Mouse (Mus musculus) embryonic fibroblast, embryonic 13.5 days (primary cell): ENCODE measurements around the gene Mcmbp. TPM values are rescaled to one million over a fixed set of nuclear protein-coding genes. Genes with fewer than 3 reads are reported as not detected.
"Not testable (repeated sequence)": the region's sequence is repeated elsewhere in the genome, so short reads cannot be mapped to it uniquely, and the experiment has no call there.

Source experiments
- H3K27ac ChIP-seq: 2 replicates; pipeline ENCODE4 v1.5.1; 2012; ENCODE audit warnings: low read length, control low read depth, inconsistent platforms; ENCODE audit not compliant: insufficient read depth
- H3K4me1 ChIP-seq: 2 replicates; pipeline ENCODE4 v1.6.1; 2011; ENCODE audit warnings: low read length; ENCODE audit not compliant: control insufficient read depth, insufficient read depth
- H3K4me3 ChIP-seq: 2 replicates; pipeline ENCODE4 v1.5.1; 2011; ENCODE audit warnings: mild to moderate bottlenecking, control low read depth, low read length; ENCODE audit not compliant: insufficient read depth
- CTCF ChIP-seq: IDR thresholded peaks from 2 replicates; pipeline ENCODE4 v1.5.1; 2011; ENCODE audit warnings: mild to moderate bottlenecking, control low read depth, low read length, moderate library complexity, borderline replicate concordance; ENCODE audit not compliant: insufficient read depth
- POLR2A ChIP-seq: IDR thresholded peaks from 2 replicates; pipeline ENCODE4 v1.6.1; 2011; ENCODE audit warnings: low read depth, mild to moderate bottlenecking, control low read depth, low read length, moderate library complexity
- polyA plus RNA-seq: library from polyadenylated mRNA; stranded (reverse); fragments of >200 nt; gene quantifications from 2 replicates; pipeline ENCODE4 v1.2.4, GENCODE M21; 2011; ENCODE audit warnings: low read depth; ENCODE audit not compliant: missing spikeins, insufficient read length

The Mcmbp gene
- polyA plus RNA-seq, 1 experiment = 44.0 TPM

DNA sequence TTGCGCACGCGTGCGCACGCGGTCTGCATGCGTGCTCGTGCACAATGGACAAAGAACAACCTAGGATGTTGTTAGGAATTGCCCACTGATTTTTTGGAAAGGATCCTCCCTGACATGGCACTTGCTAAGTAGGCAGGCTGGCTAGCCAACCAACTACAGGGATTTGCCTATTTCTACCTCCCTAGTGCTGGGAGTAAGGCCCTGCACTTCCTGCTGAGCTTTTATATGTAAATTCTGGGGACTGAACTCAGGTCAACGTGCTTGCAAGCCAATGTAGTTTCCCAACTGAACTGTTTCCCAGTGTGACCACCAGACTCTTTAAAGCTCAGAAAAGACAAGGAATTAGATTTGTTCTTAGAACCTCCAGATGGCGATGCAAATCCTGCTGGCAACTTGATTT is 13.3 kb downstream of the Mcmbp start:
- no peak overlapping the region for H3K4me3 ChIP-seq
- no peak for TF ChIP-seq POLR2A
- TF ChIP-seq CTCF = no peak
- no peak overlapping the region for H3K27ac ChIP-seq
- H3K4me1 ChIP-seq = peaks cover 7% of the 10 kb centered on the region; the same call in 1 of the 2 replicates

GRCm38 (mm10) chr7:128725189-128725588 is 15.1 kb downstream of the Mcmbp start:
- Histone ChIP-seq H3K27ac (no peak overlapping the region), H3K4me3 (no peak overlapping the region), H3K4me1 (peaks cover 7% of the 10 kb centered on the region; the same call in 1 of the 2 replicates)
- no peak for TF ChIP-seq CTCF
- TF ChIP-seq POLR2A = no peak

DNA sequence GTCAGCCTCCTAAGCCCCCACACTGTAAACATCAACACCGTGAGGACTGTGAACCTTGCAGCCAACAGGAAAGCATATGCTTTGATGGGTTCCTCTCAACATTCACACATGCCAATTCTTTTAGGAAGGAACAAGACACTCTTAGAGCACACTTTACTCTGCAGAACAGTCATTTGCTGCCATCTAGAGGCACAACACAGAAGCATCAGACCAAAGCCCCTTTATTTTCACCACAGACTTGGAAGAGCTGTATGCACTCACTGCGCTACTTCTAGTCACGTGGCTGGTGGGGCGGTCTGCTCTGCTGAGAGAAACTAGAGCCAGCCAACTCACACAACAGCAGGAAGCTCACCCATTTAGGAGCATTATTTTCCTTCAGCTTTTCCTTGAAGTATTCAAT is 15.5 kb downstream of the Mcmbp start:
- Histone ChIP-seq H3K4me1 (peaks cover 7% of the 10 kb centered on the region; the same call in 1 of the 2 replicates), H3K4me3 (no peak overlapping the region), H3K27ac (no peak overlapping the region)
- TF ChIP-seq POLR2A (no peak), CTCF (no peak)

GRCm38 (mm10) chr7:128717991-128718390 is 22.3 kb downstream of the Mcmbp start:
- Histone ChIP-seq H3K4me3 (no peak overlapping the region), H3K4me1 (no peaks in the 10 kb centered on the region), H3K27ac (no peak overlapping the region)
- TF ChIP-seq CTCF (no peak), POLR2A (no peak)

DNA sequence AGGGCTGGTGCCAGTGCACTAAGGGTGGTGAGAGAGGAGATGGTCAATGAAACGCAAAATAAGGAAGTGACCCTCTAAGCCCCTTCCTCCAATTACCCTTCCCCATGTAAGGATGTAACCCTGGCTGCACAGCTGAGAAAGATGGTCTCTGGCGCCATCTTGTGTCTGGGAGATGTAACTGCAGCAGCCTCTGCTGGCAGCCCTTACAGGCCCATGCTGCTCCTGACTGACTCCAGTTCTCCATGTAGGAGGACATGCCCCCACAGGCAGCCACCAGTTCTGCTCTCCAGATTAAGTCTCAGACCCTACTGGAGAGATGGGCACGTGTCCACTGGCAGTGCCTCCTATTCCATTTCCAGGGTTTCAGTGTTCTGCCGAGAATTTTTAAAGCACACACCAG is 34.6 kb downstream of the Mcmbp start:
- Histone ChIP-seq H3K27ac (no peak overlapping the region), H3K4me1 (0 out of 2 replicates have a peak, but pooled peaks cover 2% of the 10 kb centered on the region), H3K4me3 (no peak overlapping the region)
- TF ChIP-seq CTCF = peak; percentile 92
- TF ChIP-seq POLR2A = no peak

- H3K4me1 ChIP-seq, H3K4me3 ChIP-seq, H3K27ac ChIP-seq: not testable (repeated sequence)
Observed at GRCm38 (mm10) chr7:128699959-128700358, 40.3 kb downstream of the Mcmbp start.

- no peak for TF ChIP-seq POLR2A
- TF ChIP-seq CTCF = no peak
- Histone ChIP-seq H3K4me1 (no peaks in the 10 kb centered on the region), H3K4me3 (no peak overlapping the region), H3K27ac (no peak overlapping the region)
Observed at GRCm38 (mm10) chr7:128694848-128695247, 45.4 kb downstream of the Mcmbp start.

- Histone ChIP-seq H3K4me1 (no peaks in the 10 kb centered on the region), H3K27ac (no peak overlapping the region), H3K4me3 (no peak overlapping the region)
- no peak for TF ChIP-seq POLR2A
- TF ChIP-seq CTCF = no peak
Observed at GRCm38 (mm10) chr7:128692163-128692562, 48.1 kb downstream of the Mcmbp start.

DNA sequence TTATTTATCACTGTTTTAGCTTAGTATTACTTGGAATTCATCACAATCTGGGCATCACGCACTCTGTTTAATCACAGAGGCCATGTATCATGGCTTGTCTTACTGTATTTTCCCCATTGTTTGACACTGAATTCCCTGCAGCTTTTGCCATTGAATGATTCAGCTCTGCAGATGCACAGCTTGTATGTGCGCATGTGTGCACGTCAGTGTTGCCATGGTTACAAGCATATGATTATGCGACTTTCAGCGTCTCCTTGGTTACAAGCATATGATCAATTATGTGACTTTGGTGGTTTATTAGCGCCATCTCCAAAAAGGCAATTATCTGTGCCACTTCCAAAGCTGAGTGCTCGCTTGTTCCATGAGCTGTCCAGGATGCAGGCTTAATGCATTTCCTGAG is 49.5 kb downstream of the Mcmbp start:
- no peak overlapping the region for H3K4me3 ChIP-seq
- TF ChIP-seq POLR2A (no peak), CTCF (no peak)
- H3K4me1 ChIP-seq = no peaks in the 10 kb centered on the region
- H3K27ac ChIP-seq = no peak overlapping the region

GRCm38 (mm10) chr7:128690070-128690469 is 50.2 kb downstream of the Mcmbp start:
- peak; percentile 56; the same call in 1 of the 2 replicates for TF ChIP-seq CTCF
- no peak for TF ChIP-seq POLR2A
- H3K4me1 ChIP-seq = no peaks in the 10 kb centered on the region

DNA sequence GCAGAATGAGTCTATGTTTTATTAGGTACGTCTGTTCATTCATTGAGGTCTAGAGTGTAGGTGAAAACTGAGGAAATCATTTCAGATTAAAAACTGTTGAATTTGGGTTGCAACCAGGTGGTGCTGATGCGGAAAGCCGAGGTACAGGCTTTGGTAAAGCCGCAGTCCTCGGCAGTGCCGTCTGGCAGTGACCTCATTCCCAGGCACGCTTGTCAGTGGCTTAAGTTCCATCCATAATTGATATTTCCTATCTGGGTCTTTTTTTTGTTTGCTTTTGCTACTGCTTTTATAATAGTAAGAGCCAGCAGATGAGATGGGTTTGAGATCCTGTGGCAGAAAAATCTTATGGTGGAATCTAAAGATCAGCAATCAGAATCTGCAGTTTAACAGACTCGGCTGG is 50.9 kb downstream of the Mcmbp start:
- no peak for TF ChIP-seq POLR2A
- no peak for TF ChIP-seq CTCF
- no peaks in the 10 kb centered on the region for H3K4me1 ChIP-seq
- H3K27ac ChIP-seq = no peak overlapping the region
- no peak overlapping the region for H3K4me3 ChIP-seq

More at GRCm38 (mm10) chr7:128690070-128690469, 50.2 kb downstream of the Mcmbp start:
- Histone ChIP-seq H3K4me3 (no peak overlapping the region), H3K27ac (no peak overlapping the region)
